Mouse (Mus musculus): Measurements from ENCODE around the gene Iscu.

The Iscu gene

DNA sequence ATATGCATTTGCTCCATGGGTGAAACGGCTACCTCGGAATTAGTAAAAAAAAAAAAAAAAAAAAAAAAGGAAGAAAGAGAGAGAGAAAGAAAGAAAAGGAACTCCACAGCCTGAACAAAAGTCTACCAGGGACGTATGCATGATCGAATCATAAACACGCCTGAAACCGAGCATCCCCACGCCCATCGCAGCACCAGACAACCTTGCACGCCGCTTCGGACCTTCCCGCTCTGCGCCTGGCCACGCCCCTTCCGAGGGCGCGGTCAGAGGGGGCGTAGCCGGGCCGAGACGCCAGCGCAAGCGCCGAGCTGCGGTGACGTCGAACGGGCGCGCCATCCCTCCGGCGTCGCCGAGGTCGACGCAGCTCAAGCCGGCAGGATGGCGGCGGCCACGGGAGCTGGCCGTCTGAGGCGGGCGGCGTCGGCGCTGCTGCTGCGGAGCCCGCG lies at the start of gene Iscu, which contains the start of gene Sart3:
Iscu (plus strand) TSS at position 299 of the 446 bp plus-strand sequence.
Sart3 (minus strand) TSS at position 61 of the 446 bp plus-strand sequence.
- DNase-seq (ENCODE audit: low spot score) = peak; percentile 98

DNA sequence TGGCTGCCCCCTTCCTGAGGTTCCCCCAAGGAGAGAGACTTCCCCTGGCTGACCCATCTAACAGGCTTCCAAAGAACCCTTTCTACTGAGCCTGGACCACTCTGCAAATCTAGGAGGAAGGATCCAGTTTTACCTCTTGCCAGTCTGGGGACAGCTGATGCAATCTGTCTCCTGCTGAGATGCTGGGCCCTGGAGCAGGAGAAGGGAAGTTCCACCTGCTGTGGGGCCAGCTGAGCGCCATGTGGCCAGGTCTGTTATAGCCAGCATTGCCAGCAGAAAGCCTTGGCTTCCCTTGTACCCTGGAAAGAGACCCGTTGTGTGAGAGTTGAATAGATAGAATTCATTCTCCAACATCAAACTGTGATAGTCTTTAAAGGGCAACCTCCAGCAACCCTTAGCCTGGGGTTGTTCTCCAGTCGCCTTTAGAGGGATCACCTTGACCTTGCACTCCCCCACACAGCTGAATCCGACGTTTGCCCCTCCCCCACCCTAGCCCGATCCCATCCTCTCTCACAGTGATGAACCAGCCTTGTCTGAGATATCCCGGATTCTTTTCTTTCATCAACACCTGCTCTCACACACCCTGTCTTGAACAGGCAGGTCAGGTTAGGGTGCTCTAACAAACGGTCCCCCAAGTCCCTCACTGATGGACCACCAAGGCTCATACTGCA lies 48.8 kb upstream of the Iscu start:
- DNase-seq (ENCODE audit: low spot score) = no peak

DNA sequence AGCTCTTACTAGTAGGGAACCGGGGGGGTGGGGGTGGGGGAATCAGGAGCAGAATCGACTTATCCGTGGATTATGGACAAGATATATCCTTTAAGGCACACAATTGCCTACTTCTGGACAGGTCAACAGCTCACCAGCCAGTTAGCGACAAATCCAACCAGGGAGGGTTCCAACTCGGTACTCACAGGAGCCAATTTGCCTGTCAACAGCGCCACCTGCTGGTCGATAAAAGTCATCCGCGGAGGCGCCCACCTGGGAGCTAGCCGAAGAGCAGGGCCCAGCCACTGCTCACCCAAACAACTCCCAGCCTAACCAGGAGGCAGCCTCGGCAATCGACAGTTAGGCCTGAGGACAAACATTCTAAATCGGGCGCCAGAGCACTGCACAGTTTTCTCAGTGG lies 48.1 kb upstream of the Iscu start, which contains the start of gene 1700069L16Rik:
1700069L16Rik (minus strand) TSS at position 327 of the 400 bp plus-strand sequence.
- peak; percentile 95 for DNase-seq (ENCODE audit: low spot score)

DNA sequence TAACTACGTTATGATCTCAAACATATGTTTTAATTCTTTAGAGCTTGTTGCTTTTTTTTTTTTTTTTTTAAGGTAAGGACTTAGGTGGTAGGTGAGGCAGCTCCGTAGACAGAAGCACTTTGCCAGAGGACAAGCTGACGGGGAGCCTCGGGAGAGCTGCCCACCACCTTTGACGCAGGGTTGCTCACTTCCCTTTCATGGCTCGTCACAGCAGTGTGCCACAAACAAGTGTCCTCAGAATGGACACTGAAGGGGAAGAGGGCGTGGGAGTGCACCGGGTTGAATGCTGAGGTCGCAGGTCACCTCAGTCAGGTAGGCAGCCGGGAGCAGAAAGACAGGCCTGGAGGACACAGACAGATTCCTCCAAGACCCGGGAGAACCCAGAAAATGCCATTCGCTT lies 47.1 kb upstream of the Iscu start:
- no peak for DNase-seq (ENCODE audit: low spot score)

DNA sequence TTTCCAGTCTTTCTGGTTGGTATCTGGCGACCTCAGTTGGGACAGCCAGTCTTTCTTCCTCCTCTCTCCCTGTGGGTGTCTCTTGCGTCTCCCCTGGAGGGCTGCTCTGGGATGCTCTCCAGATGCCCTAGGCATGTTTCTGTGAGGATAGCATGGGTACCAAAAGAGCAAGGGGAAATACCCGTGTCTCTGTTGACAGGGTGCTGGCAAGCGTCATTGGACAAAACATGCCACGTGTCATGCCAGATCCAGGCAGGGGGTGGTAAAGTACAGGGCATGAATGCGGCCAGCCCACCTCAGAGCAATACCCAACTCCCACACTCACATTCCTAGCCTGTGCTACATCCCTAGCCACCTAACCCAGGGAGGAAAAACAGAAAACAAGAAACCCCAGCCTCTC lies 45.9 kb upstream of the Iscu start:
- DNase-seq (ENCODE audit: low spot score) = no peak

DNA sequence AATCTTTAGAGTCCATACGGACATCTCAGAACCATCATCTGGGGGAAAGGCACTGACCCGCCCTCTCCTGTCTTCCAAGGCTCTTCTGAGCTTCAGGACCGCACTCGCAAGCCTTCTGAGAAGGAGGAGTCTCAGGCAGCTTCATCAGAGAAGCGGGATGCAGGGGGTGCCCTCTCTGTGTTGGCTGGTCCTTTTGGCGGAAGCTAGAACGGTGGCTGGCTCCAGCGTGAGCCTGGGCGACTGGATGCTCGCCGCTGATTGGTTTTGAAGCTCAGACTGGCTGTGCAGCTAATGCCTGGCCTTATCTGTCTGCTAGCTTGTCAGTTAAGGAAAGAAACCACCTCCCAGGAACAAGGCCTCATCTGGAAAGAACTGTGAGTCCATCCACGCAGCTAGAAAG lies 45.3 kb upstream of the Iscu start:
- DNase-seq (ENCODE audit: low spot score) = no peak

DNA sequence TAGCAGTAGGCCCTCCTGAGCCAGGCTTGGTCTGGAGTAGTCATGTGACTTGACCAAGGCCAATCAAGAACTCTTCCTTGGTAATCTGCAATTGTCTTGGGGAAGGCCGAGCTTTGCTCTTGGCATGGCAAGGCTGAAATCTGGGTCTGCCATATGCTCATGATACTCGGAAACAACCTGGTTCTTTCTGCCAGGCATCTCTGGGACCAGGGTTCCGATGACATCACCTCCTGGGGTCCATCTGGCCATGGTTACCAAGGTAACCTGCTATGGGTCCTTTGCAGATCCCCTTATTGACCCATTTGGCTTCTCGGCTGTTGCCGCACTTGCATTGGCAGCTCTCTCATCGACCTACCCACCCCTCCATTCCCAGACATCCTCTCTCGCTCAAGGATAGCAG lies 44.5 kb upstream of the Iscu start:
- DNase-seq (ENCODE audit: low spot score) = no peak

DNA sequence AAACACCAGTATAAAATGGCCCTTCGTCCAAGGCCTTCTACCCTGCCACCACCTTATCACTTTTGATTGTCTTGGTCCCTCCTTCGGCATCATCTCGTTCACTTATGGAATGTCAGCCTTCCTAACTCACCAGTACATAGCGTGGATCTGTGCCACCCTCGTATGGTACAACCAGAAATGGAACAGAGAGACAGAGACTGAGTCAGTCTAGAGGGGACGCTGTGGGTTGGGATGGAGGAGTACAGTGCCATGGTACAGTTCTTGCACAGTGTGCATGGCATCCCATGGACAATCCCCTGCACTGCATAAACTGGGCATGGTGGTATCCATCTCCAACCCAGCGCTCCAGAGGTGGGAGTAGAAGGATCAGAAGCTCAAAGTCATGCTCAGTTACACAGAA lies 43.9 kb upstream of the Iscu start:
- DNase-seq (ENCODE audit: low spot score) = no peak

DNA sequence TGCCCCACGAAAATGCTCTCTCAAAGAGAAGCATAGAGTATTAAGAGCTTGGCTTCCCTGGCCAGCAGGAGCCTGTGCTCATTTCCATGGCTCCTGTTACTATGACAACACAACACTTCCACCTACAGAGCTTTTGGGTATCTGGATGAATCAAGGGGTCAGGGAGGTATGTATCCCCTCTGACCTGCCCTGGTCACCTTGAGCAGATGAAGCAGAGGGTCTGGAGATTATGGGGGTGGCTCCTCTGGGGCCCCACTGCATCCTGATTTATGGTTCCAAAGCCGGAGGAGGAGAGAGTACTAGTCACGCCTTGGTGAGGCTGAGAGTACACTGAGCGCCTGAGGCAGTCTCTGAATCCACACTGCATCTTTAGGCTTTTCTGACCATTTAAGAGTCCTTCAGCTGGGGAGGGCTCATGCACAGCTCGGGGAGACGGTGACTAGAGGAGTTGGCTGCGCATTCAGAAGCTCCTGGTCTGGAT lies 41.9 kb upstream of the Iscu start:
- peak; percentile 30 for DNase-seq (ENCODE audit: low spot score)

DNA sequence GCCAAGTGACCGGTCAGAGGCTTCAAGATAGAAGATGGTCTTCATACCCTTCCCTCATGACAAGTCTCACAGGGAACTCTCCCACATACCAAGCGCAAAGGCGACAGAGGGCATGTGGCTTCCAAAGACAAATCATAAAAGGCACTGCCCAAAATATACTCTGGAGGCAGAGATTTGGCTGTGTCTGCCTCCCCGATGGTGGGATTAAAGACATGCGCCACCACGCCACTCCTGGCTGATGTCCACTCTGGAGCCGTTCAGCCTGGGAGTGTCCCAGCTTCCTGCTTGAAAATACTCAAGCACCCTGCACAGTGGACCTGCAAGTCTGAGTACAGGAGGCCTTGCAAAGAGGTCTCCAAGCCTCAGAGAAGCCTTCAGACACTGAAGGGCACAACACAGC lies 41.4 kb upstream of the Iscu start:
- DNase-seq (ENCODE audit: low spot score) = no peak

DNA sequence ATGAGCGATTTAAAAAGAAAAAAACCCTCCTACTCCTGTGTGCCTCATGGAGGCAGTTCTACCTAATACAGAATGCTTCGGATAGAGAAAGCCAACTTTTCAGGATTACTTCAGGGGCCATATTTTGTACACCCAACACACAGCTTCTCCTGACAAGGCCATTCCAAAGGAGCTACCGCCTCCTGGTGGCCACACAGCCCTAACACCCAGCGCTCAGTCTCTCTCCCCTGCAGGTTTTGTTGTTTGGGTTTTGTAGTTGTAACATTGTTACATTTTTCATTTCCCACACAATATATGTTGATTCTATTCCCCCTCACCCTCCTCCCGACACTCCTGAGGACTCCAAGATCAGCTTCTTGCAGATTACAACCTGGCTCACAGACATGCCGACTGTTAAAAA lies 40.4 kb upstream of the Iscu start:
- peak; percentile 75 for DNase-seq (ENCODE audit: low spot score)

DNA sequence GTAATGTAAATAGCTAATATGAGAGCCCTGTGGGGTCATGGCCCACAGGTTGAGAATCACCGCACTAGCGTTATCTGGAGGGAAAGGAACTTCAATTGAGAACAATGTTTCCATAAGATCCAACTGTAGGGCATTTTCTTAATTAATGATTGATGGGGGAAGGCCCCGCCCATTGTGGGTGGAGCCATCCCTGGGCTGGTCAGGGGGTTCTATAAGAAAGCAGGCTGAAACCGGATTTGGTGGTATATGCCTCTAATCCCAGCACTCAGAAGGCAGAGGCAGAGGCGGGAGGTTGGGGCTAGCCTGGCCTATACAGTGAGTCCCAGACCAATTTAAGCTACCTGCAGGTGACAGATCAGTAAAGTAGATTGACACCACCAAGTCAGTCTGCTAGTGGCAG lies 38.2 kb upstream of the Iscu start:
- no peak for DNase-seq (ENCODE audit: low spot score)

DNA sequence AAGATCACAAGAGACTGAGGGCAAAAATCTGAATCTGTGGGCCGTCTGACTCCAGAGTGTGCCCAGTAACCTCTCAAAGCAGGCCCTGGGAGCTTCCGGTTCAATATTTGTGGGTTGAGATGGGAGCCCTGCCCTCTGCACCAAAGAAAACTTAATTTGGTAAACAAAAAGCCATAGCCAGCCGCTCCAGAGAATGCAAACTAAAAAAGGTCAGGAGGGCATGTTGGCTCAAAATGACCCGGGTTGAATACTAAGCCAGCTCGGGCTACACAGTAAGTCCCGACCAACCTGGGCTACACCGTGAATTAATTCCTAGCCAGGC lies 37.6 kb upstream of the Iscu start:
- DNase-seq (ENCODE audit: low spot score) = no peak

DNA sequence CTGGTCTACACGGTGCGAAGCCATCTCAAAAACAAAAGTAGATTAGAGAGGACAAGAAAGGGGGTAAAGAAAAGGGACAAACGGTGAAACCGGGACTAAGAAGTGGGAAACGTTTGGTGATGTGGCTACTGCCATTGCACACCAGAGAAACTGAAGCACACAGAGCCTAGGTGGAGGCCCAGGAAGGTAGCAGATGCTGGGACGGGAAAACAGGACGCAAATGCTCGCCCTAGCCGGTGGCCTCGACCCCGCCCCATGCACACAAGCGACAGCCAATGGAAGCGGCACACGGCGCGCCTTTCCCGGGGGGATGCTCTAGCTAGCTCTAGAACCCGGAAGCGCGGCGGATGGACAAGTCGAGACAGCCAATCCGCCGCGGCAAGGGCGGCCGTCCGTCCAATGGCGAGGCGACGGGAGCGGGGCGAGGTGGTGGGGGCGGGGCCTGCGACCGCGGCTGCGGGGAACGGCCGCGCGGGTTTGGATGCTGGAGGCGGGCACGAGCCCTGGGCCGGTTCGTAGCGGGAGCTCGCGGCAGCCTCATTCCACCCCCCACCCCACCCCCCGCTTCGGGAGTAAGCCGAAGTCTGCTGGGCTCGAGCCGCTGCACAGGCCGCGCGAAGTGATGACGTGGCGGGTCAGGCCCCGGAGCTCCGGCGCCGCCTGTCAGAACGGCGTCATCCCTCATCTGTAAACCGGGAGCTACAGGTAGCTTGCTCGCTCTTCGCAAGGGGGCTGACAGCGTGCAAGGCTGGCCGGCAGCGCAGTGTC lies 37.0 kb upstream of the Iscu start, which contains the start of gene Ficd:
Ficd (plus strand) TSS at position 459 of the 768 bp plus-strand sequence.
- DNase-seq (ENCODE audit: low spot score) = peak; percentile 100

DNA sequence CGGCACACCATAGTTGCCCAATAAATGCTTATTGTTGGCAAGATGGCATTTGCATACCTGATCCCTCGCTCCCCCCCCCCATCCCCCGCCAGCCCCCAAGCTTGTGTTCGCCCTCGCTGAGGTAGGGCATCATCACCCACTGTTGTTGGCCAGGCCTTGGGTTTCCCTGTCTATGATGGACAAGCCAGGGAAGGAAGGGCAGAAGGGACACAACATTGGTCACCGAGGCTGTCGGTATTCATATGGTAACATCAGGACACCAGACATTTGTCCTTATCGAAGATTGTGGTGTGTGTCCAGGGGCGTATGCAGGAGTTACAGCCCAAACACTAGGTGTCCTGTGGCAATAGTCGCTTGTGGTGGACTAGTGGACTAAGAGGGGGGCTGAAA lies 36.4 kb upstream of the Iscu start:
- DNase-seq (ENCODE audit: low spot score) = no peak

DNA sequence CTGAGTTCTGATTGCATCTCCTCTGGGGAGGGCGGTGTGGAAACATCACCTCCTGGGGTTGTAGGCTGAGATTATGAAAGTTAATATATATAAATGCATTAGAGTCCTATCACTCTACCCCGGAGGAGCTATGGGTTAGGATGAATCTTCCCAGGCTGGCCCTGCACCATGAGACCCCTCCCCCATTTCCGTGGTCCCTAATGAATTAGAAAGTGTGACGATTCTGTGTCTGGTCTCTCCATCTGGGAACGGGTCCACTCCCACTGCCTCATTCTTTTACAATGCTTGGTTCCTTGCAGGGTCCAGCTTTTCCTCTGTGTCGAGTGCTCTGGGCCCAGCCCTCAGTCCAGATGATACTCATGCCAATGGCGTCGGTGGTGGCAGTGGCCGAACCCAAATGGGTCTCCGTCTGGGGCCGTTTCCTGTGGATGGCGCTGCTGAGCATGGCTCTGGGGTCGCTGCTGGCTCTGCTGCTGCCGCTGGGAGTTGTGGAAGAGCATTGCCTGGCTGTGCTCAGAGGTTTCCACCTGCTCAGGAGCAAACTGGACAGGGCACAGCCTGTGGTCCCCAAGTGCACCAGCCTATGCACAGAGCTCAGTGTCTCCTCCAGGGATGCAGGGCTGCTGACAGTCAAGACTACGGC lies 35.9 kb upstream of the Iscu start:
- DNase-seq (ENCODE audit: low spot score) = no peak

DNA sequence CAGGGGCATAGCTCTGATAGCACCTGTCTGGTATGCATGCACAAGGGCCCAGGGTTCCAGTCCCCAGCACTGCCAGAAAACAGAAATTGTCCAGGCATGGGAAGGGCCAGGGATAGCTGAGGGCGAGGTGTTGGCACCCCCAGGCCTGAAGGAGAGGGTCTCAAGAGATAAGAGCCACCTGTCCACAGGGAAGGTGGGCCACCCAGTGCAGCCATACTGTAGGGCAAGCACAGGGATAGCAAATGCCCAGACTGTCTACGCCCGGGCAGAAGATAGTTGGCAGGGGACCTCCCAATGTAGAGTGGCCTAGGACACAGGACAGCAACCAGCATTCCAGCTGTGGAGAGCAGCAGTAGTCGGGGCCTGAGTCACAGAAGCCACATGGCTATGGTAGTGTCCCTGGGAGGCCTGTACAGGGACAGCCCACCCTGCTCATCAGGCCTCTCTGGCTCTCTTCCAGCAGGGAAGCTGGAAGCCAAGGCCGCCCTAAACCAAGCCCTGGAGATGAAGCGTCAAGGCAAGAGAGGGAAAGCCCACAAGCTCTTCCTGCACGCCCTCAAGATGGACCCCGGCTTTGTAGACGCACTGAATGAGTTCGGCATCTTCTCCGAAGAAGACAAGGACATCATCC lies 34.8 kb upstream of the Iscu start:
- DNase-seq (ENCODE audit: low spot score) = no peak

DNA sequence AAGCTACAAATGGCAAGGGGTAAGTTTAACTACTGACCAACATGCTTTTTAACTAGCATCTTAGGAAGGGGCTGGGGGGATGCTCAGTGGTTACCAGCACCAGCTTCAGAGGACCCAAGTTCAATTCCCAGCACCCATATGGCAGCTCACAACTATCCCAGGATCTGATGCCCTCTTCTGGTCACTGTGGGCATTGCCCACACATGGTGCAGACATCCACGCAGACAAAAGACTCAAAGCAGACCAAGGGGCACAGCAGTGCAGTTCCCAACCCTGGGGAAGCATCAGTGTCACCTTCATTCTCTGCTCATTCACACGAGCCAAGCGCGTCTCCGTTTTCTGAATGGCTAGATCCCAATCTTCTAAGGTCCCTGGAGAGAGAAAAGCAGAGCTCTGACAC lies 24.9 kb upstream of the Iscu start:
- DNase-seq (ENCODE audit: low spot score) = no peak

DNA sequence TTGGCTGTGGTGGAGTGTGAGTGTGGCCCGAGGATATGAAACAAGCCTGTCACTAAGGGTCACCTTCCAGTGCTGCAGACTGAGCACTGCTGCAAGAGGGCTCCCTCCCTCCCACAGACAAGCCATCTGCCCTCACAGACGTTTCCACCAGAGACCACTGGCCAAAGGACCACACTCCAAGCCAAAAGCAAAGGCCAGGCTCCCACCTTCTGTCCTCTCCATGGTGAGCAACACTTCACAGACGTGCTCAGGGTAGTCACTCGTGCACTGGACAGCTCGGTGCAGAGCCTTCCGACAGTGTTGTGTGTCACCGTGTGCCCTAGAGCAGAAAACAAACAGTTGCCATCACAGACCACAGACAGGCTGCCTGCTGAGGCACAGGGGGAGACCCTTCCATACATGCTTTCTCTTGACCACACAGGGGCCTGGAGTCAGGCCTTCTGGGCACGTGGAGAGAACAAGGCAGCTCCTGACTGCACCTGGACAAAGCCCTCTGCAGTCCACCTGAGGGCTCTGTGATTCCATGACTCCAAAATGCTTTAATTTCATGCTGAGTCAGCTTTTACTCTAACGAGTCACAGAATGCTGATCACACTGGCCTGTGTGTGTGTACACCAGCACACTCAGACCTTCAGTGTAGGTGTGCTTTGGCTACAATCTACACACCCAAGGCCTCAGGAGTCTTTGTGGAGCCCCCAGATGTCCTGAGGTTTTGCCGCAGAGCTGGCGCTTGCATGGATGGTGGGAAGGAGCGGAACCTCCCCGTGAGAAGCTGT lies 23.8 kb upstream of the Iscu start:
- DNase-seq (ENCODE audit: low spot score) = no peak

DNA sequence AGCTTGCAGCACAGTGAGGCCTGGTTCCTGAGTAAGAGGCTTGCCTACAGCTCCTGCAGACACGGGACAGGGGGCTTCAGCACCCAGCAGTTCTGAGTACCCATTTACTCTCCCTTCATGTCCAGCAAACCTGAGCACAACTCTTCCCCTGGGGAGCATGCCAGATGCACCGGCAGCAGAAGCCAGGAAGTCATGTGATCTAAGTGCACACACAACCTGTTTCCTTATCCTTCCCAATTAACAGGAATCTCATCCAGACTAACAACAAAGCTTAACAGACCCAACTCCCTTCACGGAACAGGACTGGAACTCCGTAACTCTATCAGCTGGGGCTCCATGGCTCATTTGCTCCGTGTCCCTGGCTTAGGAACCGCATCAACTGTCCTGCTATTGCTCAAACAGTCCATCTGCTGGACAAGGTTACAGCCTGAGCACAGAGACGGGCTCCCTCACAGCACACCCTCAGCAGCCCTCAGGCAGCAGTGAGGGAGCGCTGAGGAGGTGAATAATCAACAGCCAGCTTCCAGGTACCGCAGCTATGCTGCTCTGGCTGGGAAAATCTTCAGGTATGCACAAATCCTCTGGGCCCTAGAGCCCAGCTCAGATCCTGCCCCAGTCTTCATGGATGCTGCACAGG lies 20.9 kb upstream of the Iscu start:
- DNase-seq (ENCODE audit: low spot score) = no peak

DNA sequence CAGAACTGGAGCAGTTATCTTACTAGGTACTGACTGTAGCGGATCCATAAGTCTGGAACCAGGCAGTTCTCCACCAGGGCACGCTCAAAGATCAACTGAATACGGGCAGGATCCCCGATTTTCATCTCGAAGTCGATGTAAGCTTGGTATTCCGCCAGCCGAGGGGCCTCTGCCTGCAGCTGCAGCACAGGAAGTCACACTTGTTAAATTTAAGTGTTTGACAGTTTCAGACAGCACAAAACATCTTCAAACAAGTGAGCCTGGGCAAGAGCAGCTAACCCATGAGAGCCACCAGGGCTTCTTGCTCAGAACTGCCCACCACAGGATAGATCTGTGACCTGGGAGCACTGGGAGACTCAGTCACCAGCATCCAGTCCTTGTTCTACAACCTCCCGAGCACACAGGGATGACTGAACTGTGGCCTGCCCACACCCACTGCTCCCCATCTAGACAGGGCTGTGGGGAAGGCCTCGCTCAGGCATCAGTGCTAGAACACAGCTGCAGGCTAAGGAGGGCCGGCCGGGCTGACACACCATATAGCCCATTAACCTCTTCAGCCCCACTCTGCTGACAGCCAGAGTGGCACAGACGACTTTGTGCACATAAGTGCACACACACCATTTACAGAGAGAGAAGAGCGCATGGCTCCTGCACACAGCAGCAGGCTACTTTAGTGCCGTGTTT lies 17.1 kb upstream of the Iscu start:
- DNase-seq (ENCODE audit: low spot score) = no peak
